Mouse (Mus musculus): ENCODE data around the gene C5ar1. TPM values are rescaled to one million over a fixed set of nuclear protein-coding genes. Genes with fewer than 3 reads are reported as not detected.
"Not testable (repeated sequence)": the region's sequence is repeated elsewhere in the genome, so short reads cannot be mapped to it uniquely, and the experiment has no call there.

The C5ar1 gene
- total RNA-seq (2021) = 1 to 10 TPM; 5.2 to 5.8 TPM
- long read RNA-seq, experiment 1, transcript C5ar1-202 (2 exons, 2,540 nt) = major isoform, 7 of 7 reads
- long read RNA-seq, experiment 1, partial matches to known transcripts = 0 of 7 reads
- long read RNA-seq, experiment 1, other reads (novel, unspliced or antisense) = 0 of 7 reads
- long read RNA-seq, experiment 2, transcript C5ar1-202 (2 exons, 2,540 nt) = major isoform, 7 of 7 reads
- long read RNA-seq, experiment 2, partial matches to known transcripts = 0 of 7 reads
- long read RNA-seq, experiment 2, other reads (novel, unspliced or antisense) = 0 of 7 reads

GRCm38 (mm10) chr7:16259110-16259590 lies at the start of gene C5ar1:
C5ar1 (minus strand) TSS chr7:16259540.
- DNase-seq = no peak

GRCm38 (mm10) chr7:16308555-16309317 lies 49.4 kb upstream of the C5ar1 start:
- intact Hi-C loops (cut with DNase I) = loop anchor here (1.0 kb wide), 2 partner anchors 9 to 13 kb away; no protein-coding TSS in a partner anchor
- DNase-seq = no peak

More at GRCm38 (mm10) chr7:16259110-16259590, at the start of gene C5ar1:
- intact Hi-C loops (cut with DNase I) = no loop called here

GRCm38 (mm10) chr7:16308093-16308492 lies 48.8 kb upstream of the C5ar1 start, which contains the start of gene Bbc3:
Bbc3 (plus strand) TSS chr7:16308393.
- intact Hi-C loops (cut with DNase I) = loop anchor here (1.0 kb wide), 1 partner anchor 9 kb away; no protein-coding TSS in a partner anchor
- DNase-seq = not testable (repeated sequence)

GRCm38 (mm10) chr7:16307141-16307540 lies 47.8 kb upstream of the C5ar1 start:
- intact Hi-C loops (cut with DNase I); DNase-seq: not testable (repeated sequence)

GRCm38 (mm10) chr7:16299419-16300035 lies 40.2 kb upstream of the C5ar1 start:
- intact Hi-C loops (cut with DNase I) = loop anchor here (1.0 to 10.0 kb wide), 2 partner anchors 9 to 165 kb away; partner anchors contain the start of gene Bbc3
- peak; percentile 85 to 89 for DNase-seq

GRCm38 (mm10) chr7:16298927-16299326 lies 39.6 kb upstream of the C5ar1 start:
- intact Hi-C loops (cut with DNase I) = loop anchor here (1.0 to 10.0 kb wide), 2 partner anchors 9 to 166 kb away; partner anchors contain the start of gene Bbc3
- no peak for DNase-seq

- DNase-seq = no peak
- intact Hi-C loops (cut with DNase I) = loop anchor here (10.0 kb wide), 1 partner anchor 167 kb away; no protein-coding TSS in a partner anchor
These were observed 38.3 kb upstream of the C5ar1 start for GRCm38 (mm10) chr7:16297616-16298015.

GRCm38 (mm10) chr7:16296766-16297390 lies 37.5 kb upstream of the C5ar1 start:
- peak; percentile 89 to 92 for DNase-seq
- intact Hi-C loops (cut with DNase I) = loop anchor here (10.0 kb wide), 1 partner anchor 168 kb away; no protein-coding TSS in a partner anchor

- no peak for DNase-seq
- intact Hi-C loops (cut with DNase I) = loop anchor here (10.0 kb wide), 1 partner anchor 169 kb away; no protein-coding TSS in a partner anchor
These were observed 36.8 kb upstream of the C5ar1 start for GRCm38 (mm10) chr7:16296146-16296545.

- intact Hi-C loops (cut with DNase I) = loop anchor here (1.0 to 10.0 kb wide), 3 partner anchors 14 to 169 kb away; no protein-coding TSS in a partner anchor
- DNase-seq = peak; percentile 82 to 84
These were observed 36.1 kb upstream of the C5ar1 start for GRCm38 (mm10) chr7:16295321-16295900.

- peak; percentile 96 to 97 for DNase-seq
- intact Hi-C loops (cut with DNase I) = loop anchor here (1.0 to 10.0 kb wide), 5 partner anchors 14 to 170 kb away; no protein-coding TSS in a partner anchor
These were observed 35.5 kb upstream of the C5ar1 start for GRCm38 (mm10) chr7:16294837-16295236.

GRCm38 (mm10) chr7:16294346-16294745 lies 35.0 kb upstream of the C5ar1 start:
- intact Hi-C loops (cut with DNase I) = loop anchor here (1.0 to 10.0 kb wide), 3 partner anchors 32 to 170 kb away; no protein-coding TSS in a partner anchor
- peak in 1 of 2 experiments; percentile 39 for DNase-seq

- intact Hi-C loops (cut with DNase I) = no loop called here
- no peak for DNase-seq
These were observed 28.5 kb upstream of the C5ar1 start for GRCm38 (mm10) chr7:16287791-16288190.

GRCm38 (mm10) chr7:16287016-16287415 lies 27.7 kb upstream of the C5ar1 start:
- no peak for DNase-seq
- intact Hi-C loops (cut with DNase I) = no loop called here

GRCm38 (mm10) chr7:16286026-16286961 lies 27.0 kb upstream of the C5ar1 start, which contains the start of gene Ccdc9:
Ccdc9 (minus strand) TSS chr7:16286795.
- intact Hi-C loops (cut with DNase I) = no loop called here

GRCm38 (mm10) chr7:16285450-16286025 lies 26.2 kb upstream of the C5ar1 start:
- peak; percentile 73 to 77 for DNase-seq
- intact Hi-C loops (cut with DNase I) = no loop called here

More at GRCm38 (mm10) chr7:16286026-16286961, 27.0 kb upstream of the C5ar1 start, which contains the start of gene Ccdc9:
- DNase-seq = peak; percentile 99 to 100

- intact Hi-C loops (cut with DNase I) = no loop called here
These were observed 25.6 kb upstream of the C5ar1 start for GRCm38 (mm10) chr7:16284904-16285303.

GRCm38 (mm10) chr7:16284001-16284400 lies 24.7 kb upstream of the C5ar1 start:
- intact Hi-C loops (cut with DNase I) = no loop called here
- DNase-seq = no peak

More at GRCm38 (mm10) chr7:16284904-16285303, 25.6 kb upstream of the C5ar1 start:
- no peak for DNase-seq

All from heart, postnatal 14 days (tissue).